Mouse (Mus musculus) common myeloid progenitor, adult 5-6 weeks (primary cell): ENCODE data around the gene 2210407C18Rik. TPM values are rescaled to one million over a fixed set of nuclear protein-coding genes. Genes with fewer than 3 reads are reported as not detected.

ENCODE experiments used
- ATAC-seq: replicated peaks from 2 replicates; pipeline ENCODE4 v1.8.0; 2016; ENCODE audit warnings: low read depth, mild to moderate bottlenecking, moderate TSS enrichment, inconsistent platforms; ENCODE audit not compliant: poor library complexity, severe bottlenecking
- total RNA-seq: library from RNA; stranded (forward); fragments of 200-1000, 187-1606 nt; gene quantifications from 2 replicates; pipeline ENCODE4 v1.2.3, GENCODE M21; 2017

2210407C18Rik gene
- total RNA-seq, 1 experiment from 2014 or later, result not detected

DNA sequence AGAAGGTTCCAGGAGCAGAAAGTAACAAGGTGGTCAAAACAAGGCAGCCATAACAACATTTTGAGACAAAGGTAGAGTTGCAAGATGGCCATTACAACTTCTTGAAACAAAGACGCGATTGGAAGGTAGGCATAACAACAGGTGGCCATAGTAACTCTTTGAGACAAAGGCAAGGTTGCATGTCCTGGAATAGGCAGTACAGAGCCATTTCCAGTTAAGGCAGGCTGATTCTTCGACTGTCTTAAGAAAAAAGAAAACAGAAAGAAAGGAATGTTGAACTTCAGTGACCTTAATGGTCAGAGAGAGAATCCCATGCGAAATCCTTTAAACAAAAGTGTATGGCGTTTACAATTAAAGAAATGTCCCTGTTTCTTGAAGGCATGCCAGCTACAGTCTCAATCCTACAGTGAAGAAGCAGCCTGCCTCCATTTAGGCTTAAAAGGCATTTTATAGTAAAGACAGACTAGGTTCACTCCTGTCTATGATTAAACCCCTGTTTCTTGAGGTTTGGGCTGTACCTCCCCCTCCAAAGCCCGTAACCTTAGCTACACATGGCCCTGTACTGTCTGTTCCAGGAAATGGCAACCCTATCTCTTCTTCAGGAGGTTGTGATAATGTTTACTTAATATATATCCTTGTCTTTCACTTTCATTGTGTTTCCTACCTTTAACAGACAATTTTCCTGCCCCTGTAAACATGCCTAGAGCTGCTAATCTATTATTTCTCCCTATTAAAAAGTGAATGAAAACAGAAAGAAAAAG lies 12.9 kb downstream of the 2210407C18Rik start:
- ATAC-seq, result peak; percentile 62; the same call in 1 of the 2 replicates

DNA sequence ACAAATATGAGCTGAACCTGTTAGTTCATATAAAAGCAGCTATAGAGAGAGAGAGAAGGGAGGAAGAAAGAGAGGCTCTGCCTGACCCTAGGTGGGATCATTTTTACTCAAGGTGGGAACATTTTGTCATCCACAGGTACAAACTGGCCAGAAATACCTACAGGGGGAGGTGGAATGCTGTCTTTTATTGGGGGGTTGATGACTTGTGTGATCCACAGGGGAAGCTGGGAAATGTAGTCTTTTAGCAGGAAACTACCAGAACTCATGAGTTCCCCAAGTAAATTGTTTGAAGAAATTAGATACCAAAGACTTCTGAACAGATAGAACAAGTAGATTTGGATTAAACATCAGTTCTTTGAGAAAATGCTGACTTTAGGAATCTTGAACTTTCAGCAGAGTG lies 13.8 kb downstream of the 2210407C18Rik start:
- no peak for ATAC-seq

DNA sequence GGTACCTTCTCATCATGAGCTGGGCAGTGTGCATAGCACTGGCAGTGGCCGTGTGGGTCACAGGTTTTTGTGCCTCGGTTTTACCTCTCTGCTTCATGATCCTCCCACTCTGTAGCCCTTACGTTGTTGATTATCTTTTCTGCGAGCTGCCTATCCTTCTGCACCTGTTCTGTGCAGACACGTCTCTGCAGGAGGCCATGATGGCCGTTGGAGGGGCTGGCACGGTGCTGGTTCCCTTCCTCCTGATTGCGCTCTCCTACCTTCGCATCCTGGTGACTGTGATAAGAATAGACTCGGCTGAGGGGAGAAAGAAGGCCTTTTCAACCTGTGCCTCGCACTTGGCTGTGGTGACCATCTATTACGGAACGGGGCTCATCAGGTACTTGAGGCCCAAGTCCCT lies 18.0 kb downstream of the 2210407C18Rik start:
- no peak for ATAC-seq

DNA sequence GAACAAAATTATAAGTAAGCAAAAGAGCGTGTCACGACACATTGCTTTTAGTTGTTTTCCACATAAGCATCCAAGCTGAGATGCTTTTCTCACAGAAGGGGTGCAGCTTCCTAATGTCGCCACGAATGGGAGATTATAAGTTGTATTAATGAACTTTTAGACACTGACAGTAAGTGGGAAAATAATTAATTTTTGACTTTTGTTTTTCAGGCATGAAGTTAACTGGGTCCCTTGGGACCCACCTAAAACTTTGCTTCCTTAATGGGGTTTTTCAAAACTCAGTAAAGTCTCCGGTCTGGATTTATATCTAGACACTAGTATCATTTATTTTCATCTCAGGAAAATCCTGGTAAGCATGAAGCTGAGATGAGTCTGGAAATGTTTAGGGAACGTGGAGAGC lies 21.1 kb downstream of the 2210407C18Rik start, which contains the start of gene Olfr324:
Olfr324 (plus strand) TSS at position 301 of the 400 bp plus-strand sequence.
- no peak for ATAC-seq

DNA sequence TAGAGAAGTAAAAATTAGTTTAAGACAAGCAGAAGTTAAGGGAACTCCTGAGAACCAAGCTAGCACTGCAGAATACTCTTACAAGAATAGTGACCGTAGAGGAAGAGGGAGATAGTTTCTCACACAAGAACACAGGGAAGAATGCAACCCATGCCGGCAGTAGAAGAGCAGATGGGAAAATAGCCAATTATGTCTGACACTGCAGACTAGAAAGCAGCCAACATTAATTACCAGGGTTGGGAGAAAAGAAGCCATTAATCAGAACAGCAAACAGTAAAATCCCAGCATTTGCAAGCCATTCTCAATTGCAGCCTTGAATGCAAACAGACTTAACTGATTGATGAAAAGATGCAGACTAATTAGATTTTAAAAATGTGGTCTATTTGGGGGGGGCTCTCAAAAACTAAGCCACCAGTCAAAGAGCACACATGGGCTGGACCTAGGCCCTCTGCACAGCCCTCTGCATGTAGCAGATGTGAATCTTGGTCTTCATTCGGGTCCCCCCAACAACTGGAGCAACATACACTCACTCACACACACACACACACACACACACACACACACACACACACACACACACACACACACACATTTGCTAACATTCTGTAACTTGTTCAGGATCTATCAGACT lies 27.1 kb downstream of the 2210407C18Rik start:
- no peak for ATAC-seq

DNA sequence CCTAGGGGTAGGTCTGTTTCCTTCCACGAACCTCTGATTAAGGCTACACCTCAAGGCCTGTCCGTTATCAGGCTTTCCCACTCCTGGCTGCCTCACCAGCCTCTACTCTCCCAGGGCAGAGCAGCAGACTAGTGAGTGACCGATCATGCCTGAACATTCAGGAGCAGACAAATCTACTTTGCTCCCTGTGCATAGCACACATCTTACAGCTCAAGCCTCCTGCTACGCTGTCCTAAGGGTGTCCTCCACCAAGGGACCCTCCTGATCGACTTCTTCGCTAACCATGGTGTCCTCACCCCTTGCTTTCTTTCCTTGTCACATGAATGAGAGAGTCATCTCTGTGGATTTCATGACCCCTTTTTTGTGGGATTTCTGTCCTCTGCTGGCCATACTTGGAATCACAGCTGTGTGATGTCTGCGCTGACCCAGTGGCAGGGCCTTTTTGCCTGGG lies 28.0 kb downstream of the 2210407C18Rik start:
- peak; percentile 78 for ATAC-seq

DNA sequence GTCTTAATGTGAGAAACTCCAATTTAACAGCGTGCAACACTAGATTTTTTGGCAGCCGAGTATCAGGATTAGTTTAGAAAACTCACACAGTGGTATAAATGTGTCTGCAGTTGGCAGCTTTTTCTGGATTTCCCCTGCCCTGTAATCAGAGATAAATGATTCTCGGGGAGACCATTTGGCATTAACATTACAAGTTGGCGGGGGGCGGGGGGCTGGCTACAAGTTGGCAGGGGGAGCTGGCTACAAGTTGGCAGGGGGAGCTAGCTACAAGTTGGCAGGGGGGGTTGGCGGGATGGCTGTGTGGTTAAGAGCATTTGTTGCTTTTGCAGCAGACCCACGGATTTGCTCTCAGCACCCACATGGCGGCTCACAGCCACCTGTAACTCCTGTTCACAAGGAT lies 37.2 kb downstream of the 2210407C18Rik start:
- ATAC-seq, result no peak

DNA sequence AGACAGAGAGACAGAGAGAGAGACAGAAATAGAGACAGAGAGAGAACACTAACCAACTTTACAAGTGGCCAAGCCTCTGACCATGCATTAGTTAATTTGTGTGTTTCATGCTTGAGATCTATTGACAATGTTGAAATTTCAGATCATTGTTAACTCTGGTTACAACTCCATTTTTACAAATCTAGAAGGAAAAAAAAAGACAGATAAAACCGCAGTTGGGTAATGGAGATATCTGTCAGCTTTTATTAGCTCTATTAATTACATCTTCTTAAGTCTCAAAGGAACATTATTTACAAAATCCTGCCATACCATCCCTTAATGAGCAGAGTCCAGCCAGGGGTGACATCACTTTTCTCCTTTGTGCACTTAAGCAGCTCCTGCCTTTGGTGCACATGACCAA lies 38.4 kb downstream of the 2210407C18Rik start, which contains the start of gene Olfr325:
Olfr325 (plus strand) TSS at position 301 of the 400 bp plus-strand sequence.
- ATAC-seq, result no peak

DNA sequence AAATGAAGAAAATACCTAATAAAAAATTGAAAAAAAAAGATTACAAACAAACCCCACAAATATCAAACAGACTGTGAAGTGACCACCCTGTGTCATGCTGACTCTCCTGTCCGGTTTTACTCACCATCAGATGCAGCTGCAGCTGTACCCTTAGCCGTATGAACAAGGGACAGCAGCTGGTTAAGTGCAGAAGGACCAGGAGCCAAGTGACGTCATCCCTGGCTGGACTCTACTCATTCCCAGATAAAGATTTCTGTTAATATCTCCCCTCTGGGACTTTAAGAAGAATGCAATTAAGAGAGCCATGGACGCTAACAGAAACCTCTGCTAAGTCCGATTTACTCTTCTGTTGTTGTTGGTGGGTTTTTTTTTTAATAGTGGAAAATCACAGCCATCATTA lies 45.5 kb downstream of the 2210407C18Rik start, which contains the start of gene Olfr224:
Olfr224 (minus strand) TSS at position 149 of the 400 bp plus-strand sequence.
- ATAC-seq, result no peak

Other genes starting within 250 kb of the 2210407C18Rik start
- gene Lypd8, start 237.0 kb downstream of the 2210407C18Rik start, total RNA-seq, result not detected in 2 replicates
- gene 1810065E05Rik, start 195.0 kb downstream of the 2210407C18Rik start, total RNA-seq, result not detected in 2 replicates
- gene Gm12253, start 183.5 kb downstream of the 2210407C18Rik start, total RNA-seq, result not detected in 2 replicates
- gene Lypd9, start 163.2 kb downstream of the 2210407C18Rik start, total RNA-seq, result not detected in 2 replicates
- gene Olfr30, start 153.8 kb downstream of the 2210407C18Rik start, total RNA-seq, result not detected in 2 replicates
- gene Olfr332, start 123.5 kb downstream of the 2210407C18Rik start, total RNA-seq, result not detected in 2 replicates
- gene Olfr331, start 113.5 kb downstream of the 2210407C18Rik start, total RNA-seq, result not detected in 2 replicates
- gene Olfr330, start 81.2 kb downstream of the 2210407C18Rik start, total RNA-seq, result not detected in 2 replicates
- gene Olfr329-ps, start 69.7 kb downstream of the 2210407C18Rik start, total RNA-seq, result not detected in 2 replicates
- not detected in 2 replicates for gene Olfr328, start 60.4 kb downstream of the 2210407C18Rik start, total RNA-seq
- gene Olfr224, start 45.5 kb downstream of the 2210407C18Rik start, total RNA-seq, result not detected in 2 replicates
- gene Olfr325, start 38.3 kb downstream of the 2210407C18Rik start, total RNA-seq, result not detected in 2 replicates
- gene Olfr324, start 21.0 kb downstream of the 2210407C18Rik start, total RNA-seq, result not detected in 2 replicates
- not detected in 2 replicates for gene Olfr323, start 14.4 kb upstream of the 2210407C18Rik start, total RNA-seq
- gene Trim58, start 24.4 kb upstream of the 2210407C18Rik start, total RNA-seq, result 4.7 and 8.4 TPM in 2 replicates
- 0.27 TPM in 1 of 2 replicates, not detected in the other for gene Olfr322, start 42.7 kb upstream of the 2210407C18Rik start, total RNA-seq
- not detected in 2 replicates for gene Olfr320, start 65.0 kb upstream of the 2210407C18Rik start, total RNA-seq
- gene Olfr319, start 83.1 kb upstream of the 2210407C18Rik start, total RNA-seq, result not detected in 2 replicates
- not detected in 2 replicates for gene Olfr318, start 107.9 kb upstream of the 2210407C18Rik start, total RNA-seq
- gene Olfr317, start 123.1 kb upstream of the 2210407C18Rik start, total RNA-seq, result not detected in 2 replicates
- gene Olfr316, start 136.7 kb upstream of the 2210407C18Rik start, total RNA-seq, result not detected in 2 replicates
- not detected in 2 replicates for gene Olfr315, start 157.1 kb upstream of the 2210407C18Rik start, total RNA-seq
- gene Olfr314, start 166.9 kb upstream of the 2210407C18Rik start, total RNA-seq, result not detected in 2 replicates
- gene Fam183b, start 185.9 kb upstream of the 2210407C18Rik start, total RNA-seq, result not detected in 2 replicates
- not detected in 2 replicates for gene Olfr313, start 198.9 kb upstream of the 2210407C18Rik start, total RNA-seq
- gene Olfr312, start 213.2 kb upstream of the 2210407C18Rik start, total RNA-seq, result not detected in 2 replicates
- gene Olfr311, start 223.2 kb upstream of the 2210407C18Rik start, total RNA-seq, result not detected in 2 replicates
- gene Gm12258, start 231.1 kb upstream of the 2210407C18Rik start, total RNA-seq, result 1.8 and 2.0 TPM in 2 replicates